Mouse (Mus musculus) embryonic facial prominence, embryonic 10.5 days (tissue): Measurements from ENCODE around the gene Stmn1. TPM values are rescaled to one million over a fixed set of nuclear protein-coding genes. Genes with fewer than 3 reads are reported as not detected.
A peak's percentile ranks its signal among the peaks of the same experiment; 100 is the strongest.

Experiments used
- DNase-seq: peaks from one replicate; pipeline ENCODE4 v3.0.0-alpha.2; 2017; ENCODE audit warnings: low spot score
- H3K27ac ChIP-seq: fragments of 300-500 bp; sonication (generic); replicated peaks from 2 replicates; pipeline ENCODE4 v1.5.1; 2016; ENCODE audit warnings: mild to moderate bottlenecking
- H3K27me3 ChIP-seq: fragments of 300-500 bp; sonication (generic); replicated peaks from 2 replicates; pipeline ENCODE4 v1.6.1; 2016; ENCODE audit warnings: low read depth, mild to moderate bottlenecking; ENCODE audit not compliant: poor library complexity, severe bottlenecking
- H3K36me3 ChIP-seq: fragments of 300-500 bp; sonication (generic); replicated peaks from 2 replicates; pipeline ENCODE4 v1.6.1; 2016; ENCODE audit warnings: mild to moderate bottlenecking, moderate library complexity
- H3K4me1 ChIP-seq: fragments of 300-500 bp; sonication (generic); 2 replicates; pipeline ENCODE4 v1.6.1; 2016
- H3K4me3 ChIP-seq: fragments of 300-500 bp; sonication (generic); 2 replicates; pipeline ENCODE4 v1.5.1; 2016; ENCODE audit warnings: mild to moderate bottlenecking, moderate library complexity
- H3K9me3 ChIP-seq: fragments of 300-500 bp; sonication (generic); 2 replicates; pipeline ENCODE4 v1.6.1; 2016; ENCODE audit warnings: mild to moderate bottlenecking
- WGBS: fragments of 180-500 bp; shearing (Covaris S2); methylation state at CpG from one replicate; pipeline ENCODE4 v1.1.7; 2016; 5-methylcytosine and 5-hydroxymethylcytosine counted together
- polyA plus RNA-seq: library from polyadenylated mRNA; unstranded; fragments of >200 nt; fragmentation: Nextera tagmentation; extraction: Ambion mirVana; gene quantifications from 2 replicates; pipeline ENCODE4 v1.2.1, GENCODE M21; 2016

Stmn1 gene
- polyA plus RNA-seq = 2,394 and 2,556 TPM in 2 replicates

DNA sequence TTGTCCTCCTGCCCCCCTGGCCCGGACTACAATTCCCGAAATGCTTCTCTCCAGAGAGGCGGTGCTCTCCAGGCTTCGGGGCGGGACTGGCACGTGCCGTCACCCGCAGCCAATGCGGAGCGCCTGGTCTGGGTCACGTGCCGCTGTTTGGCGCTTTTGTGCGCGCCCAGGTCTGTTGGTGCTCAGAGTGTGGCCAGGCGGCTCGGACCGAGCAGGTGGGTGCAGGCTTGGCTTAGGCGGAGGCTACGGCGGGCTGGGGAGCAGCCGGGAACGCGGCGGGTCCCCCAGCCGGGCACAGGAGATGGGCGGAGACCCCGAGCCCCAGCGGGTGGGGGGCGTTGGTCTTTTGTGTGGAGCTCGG, at the start of gene Stmn1:
Stmn1 (plus strand) TSS at position 106 of the 361 bp plus-strand sequence.
- Histone ChIP-seq H3K4me1 (peaks cover 39% of the 10 kb centered on the region), H3K27ac (peak within 1 kb of the TSS; percentile 99), H3K4me3 (peak within 1 kb of the TSS; percentile 99), H3K9me3 (no peaks in the 10 kb centered on the region), H3K27me3 (peaks cover 23% of the 10 kb centered on the region), H3K36me3 (peaks cover 29% of the 10 kb centered on the region)
- DNase-seq = peak; percentile 97
- WGBS = under 1% methylated on average over 31 of the region's 31 CpGs

DNA sequence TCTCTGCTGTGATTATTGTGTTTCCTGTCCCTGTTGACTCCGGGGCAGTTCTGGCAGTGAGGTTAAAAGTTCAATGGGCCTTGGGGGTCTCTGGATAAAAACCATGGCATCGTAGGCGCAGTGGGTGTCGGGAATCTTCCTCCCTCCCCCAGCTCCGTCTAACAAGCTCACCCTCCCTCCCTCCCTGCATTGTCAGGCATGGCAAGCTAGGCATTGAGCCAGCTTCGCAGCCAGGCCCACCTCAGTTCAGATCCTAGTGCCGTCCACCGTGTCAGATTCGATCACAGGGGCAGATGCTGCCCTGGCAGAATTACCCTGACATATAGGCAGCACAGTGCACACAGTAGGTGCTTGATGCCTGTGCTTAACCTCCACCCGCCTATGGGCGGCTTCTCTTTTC, 46.1 kb upstream of the Stmn1 start:
- H3K4me1 ChIP-seq = peaks cover 20% of the 10 kb centered on the region
- peak; percentile 12 for DNase-seq
- peaks cover 28% of the 10 kb centered on the region for H3K36me3 ChIP-seq
- WGBS = 61% methylated on average over 11 of the region's 11 CpGs
- no peaks in the 10 kb centered on the region for H3K9me3 ChIP-seq
- H3K27ac ChIP-seq = peak overlapping the region; percentile 15; the same call in 1 of the 2 replicates
- no peaks in the 10 kb centered on the region for H3K27me3 ChIP-seq
- H3K4me3 ChIP-seq = no peak overlapping the region

DNA sequence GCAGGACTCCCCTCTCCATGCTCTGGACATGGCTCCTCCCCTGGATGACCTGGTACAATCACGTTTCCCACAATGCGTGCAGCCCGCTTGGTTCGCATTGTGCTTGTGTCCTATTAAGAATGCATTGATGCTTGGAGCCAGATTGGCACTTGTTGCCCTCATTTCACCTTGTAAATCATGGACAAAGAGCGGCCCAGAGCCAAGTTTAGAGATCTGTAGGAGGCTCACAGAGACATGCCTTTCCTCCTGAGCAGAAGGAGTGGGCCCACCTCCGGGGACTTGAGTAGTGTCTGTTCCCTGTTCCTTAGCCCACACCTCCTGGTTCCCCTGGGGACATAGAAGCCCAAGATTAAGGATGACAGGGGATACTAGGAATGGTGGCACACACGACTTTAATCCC, 44.2 kb upstream of the Stmn1 start:
- Histone ChIP-seq H3K27me3 (no peaks in the 10 kb centered on the region), H3K4me1 (peaks cover 18% of the 10 kb centered on the region), H3K36me3 (peaks cover 17% of the 10 kb centered on the region; the same call in 1 of the 2 replicates), H3K9me3 (no peaks in the 10 kb centered on the region), H3K4me3 (no peak overlapping the region), H3K27ac (no peak overlapping the region)
- DNase-seq = no peak
- WGBS = 90% methylated on average over 7 of the region's 7 CpGs

DNA sequence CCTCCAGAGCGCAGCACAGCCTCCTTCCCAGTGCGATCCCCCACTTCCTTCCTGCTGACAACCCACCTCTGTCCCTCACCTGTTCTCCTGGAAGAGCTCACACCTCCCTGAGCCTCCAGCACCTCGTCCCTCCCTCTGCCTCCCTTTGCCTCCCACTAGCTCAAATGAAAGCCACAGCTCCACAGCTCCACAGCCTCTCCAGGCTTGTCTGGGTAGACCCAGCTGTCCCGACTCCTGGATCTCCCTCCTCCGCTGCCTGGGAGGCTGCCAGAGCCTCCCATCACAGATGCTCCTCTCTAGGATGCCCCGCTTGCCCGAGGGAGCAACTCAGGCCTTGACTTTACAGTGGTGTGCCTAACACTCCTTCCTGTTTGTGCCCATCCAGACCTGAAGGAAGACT, 43.0 kb upstream of the Stmn1 start:
- Histone ChIP-seq H3K27ac (0 out of 2 replicates have a peak overlapping the region, but pooled peaks have one; percentile 1), H3K4me3 (no peak overlapping the region), H3K27me3 (no peaks in the 10 kb centered on the region), H3K4me1 (peaks cover 22% of the 10 kb centered on the region), H3K36me3 (peaks cover 17% of the 10 kb centered on the region; the same call in 1 of the 2 replicates), H3K9me3 (no peaks in the 10 kb centered on the region)
- WGBS = 77% methylated on average over 7 of the region's 7 CpGs
- DNase-seq = no peak

DNA sequence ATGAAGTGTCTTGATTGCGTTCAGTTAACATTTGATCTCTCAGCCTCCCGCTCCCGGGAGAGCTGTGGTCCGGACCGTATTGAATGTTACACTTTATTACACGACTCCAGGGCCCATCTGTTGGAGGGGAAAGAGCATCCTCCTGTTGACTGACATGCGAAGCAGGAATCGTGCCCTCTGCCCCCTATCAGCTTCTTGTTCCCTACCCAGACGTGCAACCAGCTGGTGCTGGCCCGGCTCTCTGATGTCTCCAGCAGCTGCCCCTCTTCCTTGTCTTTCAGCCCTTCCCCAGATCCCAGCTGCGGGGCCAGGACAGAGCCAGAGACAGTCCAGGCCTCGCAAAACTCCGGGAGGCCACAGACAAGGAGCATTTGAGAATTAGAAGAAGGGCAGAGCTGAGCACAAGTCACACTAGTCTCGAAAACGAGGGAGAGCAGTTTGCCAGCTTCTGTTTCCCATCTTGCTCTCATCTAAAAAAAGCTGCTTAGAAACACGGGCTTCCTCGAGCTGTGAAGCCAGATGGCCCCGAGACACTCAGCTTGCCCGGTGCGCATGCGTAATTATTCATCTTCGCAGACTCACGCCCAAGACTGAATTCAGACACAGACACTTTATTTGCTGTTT, 37.6 kb upstream of the Stmn1 start:
- peaks cover 22% of the 10 kb centered on the region for H3K4me1 ChIP-seq
- no peak overlapping the region for H3K4me3 ChIP-seq
- H3K36me3 ChIP-seq = 0 out of 2 replicates have a peak, but pooled peaks cover 7% of the 10 kb centered on the region
- peak overlapping the region; percentile 79 for H3K27ac ChIP-seq
- no peaks in the 10 kb centered on the region for H3K9me3 ChIP-seq
- H3K27me3 ChIP-seq = no peaks in the 10 kb centered on the region
- peak; percentile 73 for DNase-seq
- 43% methylated on average over 23 of the region's 23 CpGs for WGBS

DNA sequence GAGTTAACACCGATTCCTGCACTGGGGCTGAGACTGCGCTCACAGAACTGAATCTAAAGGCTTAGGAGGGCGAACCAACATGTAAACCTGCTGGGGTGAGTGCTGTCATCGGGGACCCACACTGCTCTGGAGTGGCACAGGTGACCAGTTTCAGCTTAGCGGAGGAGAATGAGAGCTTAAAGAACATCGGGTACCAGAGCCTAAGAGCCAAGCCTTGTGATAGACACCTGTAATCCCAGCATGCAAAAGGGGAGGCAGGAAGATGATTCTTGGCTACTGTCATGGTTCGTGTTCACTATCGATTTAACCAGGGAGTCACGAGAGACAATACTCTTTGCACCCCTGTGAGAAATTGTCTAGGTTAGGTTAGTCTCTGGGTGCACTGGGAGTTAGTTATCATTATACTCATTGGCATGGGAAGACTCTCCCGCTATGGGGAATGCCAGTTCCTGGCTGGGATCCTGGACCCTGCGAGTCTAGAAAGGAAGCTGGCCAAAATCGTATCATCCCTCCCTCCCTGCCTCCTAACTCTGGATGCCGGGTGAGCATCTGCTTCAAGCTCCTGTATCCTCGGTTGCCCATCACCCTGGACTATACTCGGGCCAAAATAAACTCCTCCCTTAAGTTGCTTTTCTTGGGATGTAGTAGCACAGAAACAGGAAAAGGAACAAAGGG, 35.3 kb upstream of the Stmn1 start:
- no peaks in the 10 kb centered on the region for H3K27me3 ChIP-seq
- 86% methylated on average over 15 of the region's 15 CpGs for WGBS
- H3K4me1 ChIP-seq = peaks cover 29% of the 10 kb centered on the region
- H3K4me3 ChIP-seq = no peak overlapping the region
- no peaks in the 10 kb centered on the region for H3K9me3 ChIP-seq
- H3K36me3 ChIP-seq = no peaks in the 10 kb centered on the region
- H3K27ac ChIP-seq = no peak overlapping the region
- DNase-seq = no peak

DNA sequence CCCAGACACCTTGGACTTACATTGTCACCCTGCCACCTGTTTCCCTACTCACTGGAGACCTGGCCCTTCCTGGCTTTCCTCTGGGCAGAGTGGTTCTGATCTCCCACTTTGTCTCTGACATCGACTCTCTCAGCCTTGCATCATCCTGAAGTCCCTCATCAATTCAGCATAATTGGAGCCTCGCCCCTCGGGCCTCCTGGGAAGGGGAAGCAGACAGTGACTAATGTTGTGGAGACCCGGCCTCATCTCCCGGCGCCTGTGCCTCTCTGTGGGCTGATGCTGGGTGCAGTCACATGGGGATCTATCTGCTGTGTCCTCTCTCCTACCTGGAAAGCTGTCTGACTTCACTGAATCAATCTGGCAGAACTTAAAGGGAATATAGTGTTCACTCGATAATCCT, 31.9 kb upstream of the Stmn1 start:
- no peaks in the 10 kb centered on the region for H3K9me3 ChIP-seq
- no peaks in the 10 kb centered on the region for H3K36me3 ChIP-seq
- no peak overlapping the region for H3K4me3 ChIP-seq
- 67% methylated on average over 7 of the region's 7 CpGs for WGBS
- H3K4me1 ChIP-seq = peaks cover 13% of the 10 kb centered on the region
- DNase-seq = no peak
- H3K27ac ChIP-seq = no peak overlapping the region
- H3K27me3 ChIP-seq = no peaks in the 10 kb centered on the region

DNA sequence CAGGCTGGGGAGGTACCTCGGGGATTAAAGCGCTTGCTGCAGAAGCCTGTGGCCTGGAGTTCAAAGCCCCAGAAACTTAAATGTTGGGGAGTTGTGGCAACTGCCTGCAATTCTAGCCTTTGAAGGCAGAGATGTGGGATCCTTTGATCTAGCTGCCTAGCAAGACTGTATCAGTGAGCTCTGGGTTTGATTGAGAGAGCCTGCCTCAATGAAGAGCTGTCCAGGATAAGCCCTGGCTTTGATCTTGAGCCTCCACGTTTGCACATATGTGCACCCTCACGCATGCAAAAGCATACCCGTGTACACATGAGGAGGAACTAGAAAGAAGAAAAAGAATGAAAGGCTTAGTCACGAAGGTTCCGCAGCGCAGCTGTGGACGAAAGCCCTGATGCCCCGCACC, 31.5 kb upstream of the Stmn1 start:
- 74% methylated on average over 10 of the region's 10 CpGs for WGBS
- H3K4me3 ChIP-seq = no peak overlapping the region
- no peak for DNase-seq
- H3K27me3 ChIP-seq = no peaks in the 10 kb centered on the region
- no peaks in the 10 kb centered on the region for H3K36me3 ChIP-seq
- H3K4me1 ChIP-seq = peaks cover 10% of the 10 kb centered on the region; the same call in 1 of the 2 replicates
- no peak overlapping the region; the same call in 1 of the 2 replicates for H3K27ac ChIP-seq
- no peaks in the 10 kb centered on the region for H3K9me3 ChIP-seq

DNA sequence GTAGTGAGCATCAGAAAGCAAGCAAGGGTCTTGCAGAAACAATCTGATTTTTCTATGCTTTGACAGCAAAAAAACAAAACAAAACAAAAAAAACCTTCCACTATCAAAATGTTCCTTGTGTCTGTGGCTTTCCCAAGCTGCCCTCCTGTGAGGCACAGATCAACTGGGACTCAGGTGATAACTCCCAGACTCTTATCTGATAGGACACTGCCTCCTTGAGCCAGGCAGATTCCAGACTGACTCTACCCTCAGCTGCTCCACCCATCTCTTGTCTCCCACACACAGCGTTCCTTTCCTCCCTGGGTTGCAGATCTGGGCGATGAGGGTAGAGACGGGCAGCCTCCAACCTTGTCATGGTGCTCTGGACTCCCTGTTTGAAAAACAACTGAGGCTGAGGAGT, 29.0 kb upstream of the Stmn1 start:
- Histone ChIP-seq H3K9me3 (no peaks in the 10 kb centered on the region), H3K4me1 (peaks cover 14% of the 10 kb centered on the region; the same call in 1 of the 2 replicates), H3K4me3 (no peak overlapping the region), H3K27ac (no peak overlapping the region), H3K27me3 (no peaks in the 10 kb centered on the region), H3K36me3 (no peaks in the 10 kb centered on the region)
- 75% methylated on average over 3 of the region's 3 CpGs for WGBS
- DNase-seq = no peak

DNA sequence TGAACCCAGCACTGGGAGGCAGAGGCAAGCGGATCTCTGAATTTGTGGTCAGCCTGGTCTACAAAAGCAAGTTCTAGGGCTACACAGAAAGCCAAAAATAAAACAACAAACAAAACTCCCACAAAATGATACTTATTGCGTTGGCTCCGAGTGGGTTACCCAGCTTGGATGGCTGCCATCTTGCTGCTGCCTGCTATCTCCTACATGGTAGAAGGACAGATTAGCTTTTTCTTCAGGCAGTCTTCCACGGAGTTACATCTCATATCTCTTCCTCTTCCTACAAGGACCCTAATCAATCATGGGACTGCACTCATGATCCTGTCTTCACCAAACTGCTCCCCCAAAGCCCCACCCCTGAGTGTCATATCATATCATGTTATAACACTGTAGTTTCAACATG, 28.2 kb upstream of the Stmn1 start:
- H3K36me3 ChIP-seq = no peaks in the 10 kb centered on the region
- no peak for DNase-seq
- peaks cover 11% of the 10 kb centered on the region; the same call in 1 of the 2 replicates for H3K4me1 ChIP-seq
- no peaks in the 10 kb centered on the region for H3K27me3 ChIP-seq
- no peak overlapping the region for H3K4me3 ChIP-seq
- 90% methylated on average over 4 of the region's 4 CpGs for WGBS
- no peak overlapping the region for H3K27ac ChIP-seq
- H3K9me3 ChIP-seq = no peaks in the 10 kb centered on the region

DNA sequence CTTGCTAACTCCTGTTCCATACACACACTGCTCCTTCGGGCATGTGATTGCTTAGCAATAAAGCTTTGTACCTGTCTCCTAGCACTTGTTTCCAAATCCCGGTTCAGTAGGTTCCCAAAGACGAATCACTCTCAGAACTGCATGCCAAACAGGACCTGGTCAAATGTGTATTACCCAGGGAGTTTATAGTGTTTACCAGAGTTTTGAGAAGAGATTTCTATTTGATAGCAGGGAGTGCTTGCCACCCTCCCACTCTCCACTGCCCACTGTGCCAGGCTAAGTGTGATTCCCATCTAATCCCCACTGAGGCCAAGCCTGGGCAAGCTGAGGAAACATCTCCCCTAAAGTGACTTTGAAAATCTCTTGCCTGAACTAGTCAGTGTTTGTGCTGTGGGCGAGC, 25.9 kb upstream of the Stmn1 start:
- Histone ChIP-seq H3K36me3 (no peaks in the 10 kb centered on the region), H3K9me3 (no peaks in the 10 kb centered on the region), H3K4me1 (peaks cover 14% of the 10 kb centered on the region; the same call in 1 of the 2 replicates), H3K4me3 (no peak overlapping the region), H3K27ac (no peak overlapping the region), H3K27me3 (peaks cover 6% of the 10 kb centered on the region; the same call in 1 of the 2 replicates)
- DNase-seq = no peak
- WGBS = 93% methylated on average over 4 of the region's 4 CpGs

DNA sequence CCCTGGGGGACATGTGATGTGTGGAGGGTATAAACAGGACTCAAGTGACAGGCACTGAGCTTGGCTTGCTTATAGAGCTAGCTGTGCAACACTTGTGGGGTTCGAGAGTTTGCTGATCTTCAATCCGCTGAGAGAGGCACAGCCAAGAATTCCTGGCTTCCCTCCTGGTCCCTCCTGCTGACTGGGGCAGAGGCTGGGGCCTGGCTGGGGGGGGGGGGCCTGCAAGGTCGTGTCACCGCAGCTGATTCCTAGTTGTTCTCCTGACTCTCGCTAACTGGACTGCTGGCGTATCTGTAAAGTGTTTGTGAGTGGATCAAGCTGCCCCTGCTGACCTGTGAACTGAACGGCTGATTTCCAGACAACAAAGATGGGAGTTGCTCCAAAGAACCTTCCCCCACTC, 24.5 kb upstream of the Stmn1 start:
- H3K36me3 ChIP-seq = no peaks in the 10 kb centered on the region
- 63% methylated on average over 7 of the region's 7 CpGs for WGBS

DNA sequence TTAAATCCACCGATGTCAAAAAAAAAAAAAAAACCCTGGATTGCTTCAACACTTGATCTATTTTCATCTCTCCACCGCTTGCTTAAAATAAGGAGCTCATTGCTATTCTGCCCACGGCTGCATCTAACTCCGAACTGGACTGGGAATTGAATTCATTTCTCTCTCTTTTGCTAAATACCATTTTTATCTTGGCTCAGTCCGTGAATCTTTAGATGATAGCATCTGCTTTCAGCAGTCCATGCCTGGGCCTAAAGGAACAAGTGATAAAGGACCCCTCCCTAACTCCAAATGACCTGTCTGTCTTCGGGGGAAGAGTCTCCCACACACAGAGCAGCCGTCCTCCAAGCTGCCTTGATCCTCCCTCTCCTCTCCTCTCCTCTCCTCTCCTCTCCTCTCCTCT, 23.2 kb upstream of the Stmn1 start:
- DNase-seq = no peak
- peaks cover 29% of the 10 kb centered on the region for H3K27me3 ChIP-seq
- 71% methylated on average over 7 of the region's 7 CpGs for WGBS
- H3K4me3 ChIP-seq = no peak overlapping the region
- H3K9me3 ChIP-seq = no peaks in the 10 kb centered on the region
- H3K36me3 ChIP-seq = no peaks in the 10 kb centered on the region
- no peak overlapping the region for H3K27ac ChIP-seq
- peaks cover 22% of the 10 kb centered on the region for H3K4me1 ChIP-seq

More for the DNA sequence above, 24.5 kb upstream of the Stmn1 start:
- Histone ChIP-seq H3K27me3 (peaks cover 15% of the 10 kb centered on the region), H3K9me3 (no peaks in the 10 kb centered on the region), H3K4me3 (no peak overlapping the region), H3K27ac (no peak overlapping the region), H3K4me1 (peaks cover 14% of the 10 kb centered on the region; the same call in 1 of the 2 replicates)
- no peak for DNase-seq
